Mouse (Mus musculus): Measurements from ENCODE around the gene Slc9b2.

- TF ChIP-seq POLR2A (IDR thresholded peaks at IDR 0.05; ENCODE audit: borderline replicate concordance, insufficient read depth, low read length) (no peak), CTCF (IDR thresholded peaks at IDR 0.05; ENCODE audit: borderline replicate concordance, insufficient read depth, low read depth, low read length) (no peak)
Observed at GRCm38 (mm10) chr3:135333763-135334162, 26.3 kb downstream of the Slc9b2 start.

All from cerebellum, adult 2 months (tissue).